Mouse (Mus musculus) kidney, adult 2 months (tissue): Measurements from ENCODE around the gene Homer3.

Experiments used
- CTCF ChIP-seq: fragments of 200-500 bp; conservative IDR thresholded peaks from 2 replicates; pipeline ENCODE4 v1.5.1; 2011; ENCODE audit warnings: low read depth, mild to moderate bottlenecking, control low read depth, low read length, moderate library complexity, mixed read lengths; ENCODE audit not compliant: insufficient read depth, insufficient read length
- POLR2A ChIP-seq: fragments of 200-500 bp; IDR thresholded peaks from one replicate; pipeline ENCODE4 v1.6.1; 2011; ENCODE audit warnings: low read depth, low read length, control low read depth

DNA sequence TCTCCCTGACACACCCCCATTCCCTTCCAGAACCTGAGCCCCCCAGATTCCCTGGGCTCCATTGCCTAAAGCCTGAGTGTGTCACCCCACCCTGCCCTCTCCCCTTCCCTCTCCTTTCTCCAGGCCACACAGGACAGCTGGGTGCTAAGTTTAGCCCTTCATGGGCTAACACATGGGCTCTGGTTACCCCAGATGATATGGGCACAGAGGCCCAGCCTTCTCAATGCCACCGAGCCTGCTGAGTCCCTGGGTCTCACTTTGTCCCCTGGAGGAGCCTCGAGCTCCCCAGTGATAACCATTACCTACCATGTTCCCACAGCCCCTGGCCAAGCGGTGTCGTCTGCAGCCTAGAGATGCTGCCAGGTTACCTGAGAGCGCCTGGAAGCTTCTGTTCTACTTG, 35.2 kb downstream of the Homer3 start:
- TF ChIP-seq POLR2A = no peak
- TF ChIP-seq CTCF = no peak
